Mouse (Mus musculus) megakaryocyte, embryonic 14.5 days (primary cell): Measurements from ENCODE around the gene Eya2.

Experiments used
- FLI1 ChIP-seq: IDR thresholded peaks from 2 replicates; pipeline ENCODE4 v1.6.1; 2012; ENCODE audit warnings: low read length, inconsistent platforms, mixed read lengths
- GATA1 ChIP-seq: IDR thresholded peaks from 3 replicates; pipeline ENCODE4 v1.6.1; 2012; ENCODE audit warnings: mixed read lengths, low read length, inconsistent platforms, borderline replicate concordance

DNA sequence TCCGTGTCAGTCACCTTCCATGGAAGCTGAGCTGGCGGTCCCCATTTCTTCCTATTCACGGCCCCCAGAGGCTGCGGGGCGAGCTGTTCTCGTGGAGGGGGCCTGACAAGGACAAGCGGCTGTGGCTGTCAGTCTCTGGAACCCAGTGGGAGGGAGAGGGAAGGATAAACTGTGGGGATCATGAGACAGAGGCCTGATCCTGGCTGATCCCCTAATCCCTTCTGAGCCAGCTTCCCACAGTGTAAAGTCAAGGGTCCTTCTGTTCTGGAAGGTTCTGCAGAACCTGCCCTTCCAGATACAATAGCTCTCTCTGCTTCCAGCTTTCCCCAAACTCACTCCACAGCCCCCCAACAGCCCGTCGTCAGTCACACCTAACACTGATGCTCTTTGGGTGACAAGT is 40.8 kb upstream of the Eya2 start:
- TF ChIP-seq GATA1 (no peak), FLI1 (no peak)
